Mouse (Mus musculus) mouse trophoblast stem cell (cell line): ENCODE results near the gene Ubr7.

Experiments
- in situ Hi-C, 2 experiments: fragments of 300-500 bp; cut with MseI, MboI; formaldehyde crosslinking; loops; 2 replicates in 1 of 2; 3 replicates in 1 of 2; pipeline ENCODE4 v1.15.1; 2025

Gene Ubr7

GRCm38 (mm10) chr12:102742056-102742455 lies 15.7 kb upstream of the Ubr7 start:
- in situ Hi-C loops = no loop called here

GRCm38 (mm10) chr12:102743036-102743588 lies 14.7 kb upstream of the Ubr7 start:
- in situ Hi-C loops = no loop called here

- in situ Hi-C loops = no loop called here
Observed at GRCm38 (mm10) chr12:102743589-102744574, 13.9 kb upstream of the Ubr7 start, which contains the start of the genes Moap1 and Tmem251. Gene Moap1, minus strand, starts transcription at chr12:102743661. Gene Tmem251, plus strand, starts transcription at chr12:102743762.

- in situ Hi-C loops = no loop called here
Observed at GRCm38 (mm10) chr12:102744839-102745238, 12.9 kb upstream of the Ubr7 start.

- in situ Hi-C loops = no loop called here
Observed at GRCm38 (mm10) chr12:102748256-102748655, 9.5 kb upstream of the Ubr7 start.

- in situ Hi-C loops = no loop called here
Observed at GRCm38 (mm10) chr12:102756304-102756703, 1.5 kb upstream of the Ubr7 start.

- in situ Hi-C loops = no loop called here
Observed at GRCm38 (mm10) chr12:102757055-102757688, 595 bp upstream of the Ubr7 start.

GRCm38 (mm10) chr12:102758403-102758756 lies 613 bp downstream of the Ubr7 start, which contains the start of gene Gm20604:
Gene Gm20604, minus strand, starts transcription at chr12:102758672.
- in situ Hi-C loops = no loop called here

- in situ Hi-C loops = no loop called here
Observed at GRCm38 (mm10) chr12:102758936-102759335, 1.2 kb downstream of the Ubr7 start.

- in situ Hi-C loops = no loop called here
Observed at GRCm38 (mm10) chr12:102761668-102762067, 3.9 kb downstream of the Ubr7 start.

- in situ Hi-C loops = no loop called here
Observed at GRCm38 (mm10) chr12:102763696-102764095, 5.9 kb downstream of the Ubr7 start.

- in situ Hi-C loops = no loop called here
Observed at GRCm38 (mm10) chr12:102769000-102769399, 11.2 kb downstream of the Ubr7 start.

GRCm38 (mm10) chr12:102771601-102772000 lies 13.8 kb downstream of the Ubr7 start:
- in situ Hi-C loops = no loop called here

- in situ Hi-C loops = no loop called here
Observed at GRCm38 (mm10) chr12:102772676-102773075, 14.9 kb downstream of the Ubr7 start.

GRCm38 (mm10) chr12:102776035-102776434 lies 18.3 kb downstream of the Ubr7 start:
- in situ Hi-C loops = loop anchor here (25.0 kb wide), 1 partner anchor 286 kb away; no protein-coding TSS in a partner anchor

- in situ Hi-C loops = loop anchor here (25.0 kb wide), 1 partner anchor 284 kb away; no protein-coding TSS in a partner anchor
Observed at GRCm38 (mm10) chr12:102778151-102778550, 20.4 kb downstream of the Ubr7 start.

- in situ Hi-C loops = loop anchor here (25.0 kb wide), 1 partner anchor 283 kb away; no protein-coding TSS in a partner anchor
Observed at GRCm38 (mm10) chr12:102779452-102779851, 21.7 kb downstream of the Ubr7 start.

GRCm38 (mm10) chr12:102782841-102783240 lies 25.1 kb downstream of the Ubr7 start:
- in situ Hi-C loops = loop anchor here (25.0 kb wide), 1 partner anchor 279 kb away; no protein-coding TSS in a partner anchor

- in situ Hi-C loops = loop anchor here (25.0 kb wide), 1 partner anchor 277 kb away; no protein-coding TSS in a partner anchor
Observed at GRCm38 (mm10) chr12:102784899-102785592, 27.3 kb downstream of the Ubr7 start.

- in situ Hi-C loops = loop anchor here (25.0 kb wide), 1 partner anchor 277 kb away; no protein-coding TSS in a partner anchor
Observed at GRCm38 (mm10) chr12:102785593-102785985, 27.8 kb downstream of the Ubr7 start.

- in situ Hi-C loops = loop anchor here (25.0 kb wide), 1 partner anchor 274 kb away; no protein-coding TSS in a partner anchor
Observed at GRCm38 (mm10) chr12:102787927-102788326, 30.2 kb downstream of the Ubr7 start.
